Mouse (Mus musculus): ENCODE data around the gene Cox6a1.
"Not testable (repeated sequence)": the region's sequence is repeated elsewhere in the genome, so short reads cannot be mapped to it uniquely, and the experiment has no call there.

DNA sequence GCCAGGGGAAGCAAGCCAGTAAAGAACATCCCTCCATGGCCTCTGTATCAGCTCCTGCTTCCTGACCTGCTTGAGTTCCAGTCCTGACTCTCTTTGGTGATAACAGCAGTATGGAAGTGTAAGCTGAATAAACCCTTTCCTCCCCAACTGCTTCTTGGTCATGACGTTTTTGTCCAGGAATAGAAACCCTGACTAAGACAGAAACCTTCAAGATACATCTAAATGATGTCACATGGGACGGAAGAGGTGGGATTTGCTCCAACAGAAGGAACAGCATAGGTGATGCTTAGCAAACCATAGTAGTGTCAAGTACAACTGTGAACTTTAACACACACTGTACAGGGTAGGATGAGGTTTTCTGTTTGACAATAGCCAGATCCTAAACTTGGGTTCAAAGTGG lies 30.1 kb upstream of the Cox6a1 start:
- TF ChIP-seq CTCF (IDR thresholded peaks at IDR 0.05; ENCODE audit: control insufficient read depth, insufficient read depth, insufficient replicate concordance, low read depth, low read length); POLR2A (IDR thresholded peaks at IDR 0.05; ENCODE audit: control insufficient read depth, low read depth, low read length): not testable (repeated sequence)

Data from testis, adult 2 months (tissue).